Mouse (Mus musculus): Measurements from ENCODE around the gene Serpinc1.
"Not testable (repeated sequence)": the region's sequence is repeated elsewhere in the genome, so short reads cannot be mapped to it uniquely, and the experiment has no call there.

Serpinc1 gene

DNA sequence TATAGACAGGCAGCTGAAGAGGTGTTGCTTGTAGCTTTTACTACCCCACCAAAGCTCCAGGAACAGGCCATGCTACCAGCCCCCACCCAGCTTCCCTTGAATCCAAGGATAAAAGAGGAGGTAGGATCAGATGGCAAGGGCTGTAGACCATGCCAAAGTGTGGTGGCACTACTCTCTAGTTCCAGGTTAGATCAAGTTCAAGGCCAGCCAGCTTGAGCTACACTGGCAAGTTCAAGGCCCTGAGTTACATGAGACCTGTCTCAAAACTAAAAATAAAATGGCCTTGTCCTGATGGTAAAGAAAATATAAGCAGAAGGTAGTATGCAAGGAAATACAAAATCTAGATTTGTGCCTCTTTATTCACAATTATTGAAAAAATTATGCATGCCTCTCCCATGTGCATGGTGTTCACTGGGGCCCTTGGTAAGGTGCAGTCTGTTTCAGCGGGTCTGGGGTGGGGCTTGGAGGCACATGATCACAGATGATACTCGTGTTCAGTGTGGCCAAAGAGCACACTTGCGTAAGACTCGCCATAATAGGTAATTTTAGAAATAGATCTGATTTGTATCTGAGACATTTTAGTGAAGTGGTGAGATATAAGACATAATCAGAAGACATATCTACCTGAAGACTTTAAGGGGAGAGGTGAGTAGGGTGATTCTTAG, at the start of gene Serpinc1:
Serpinc1 (plus strand) TSS at position 515 of the 665 bp plus-strand sequence.
- DNase-seq (ENCODE audit: low spot score in 2 of 2), result no peak

- DNase-seq (ENCODE audit: low spot score in 2 of 2), result no peak
Observed at GRCm38 (mm10) chr1:160931320-160931719, 47.1 kb upstream of the Serpinc1 start.

GRCm38 (mm10) chr1:160933896-160934482, 44.4 kb upstream of the Serpinc1 start:
- DNase-seq (ENCODE audit: low spot score in 2 of 2), result no peak

GRCm38 (mm10) chr1:160935551-160935950, 42.8 kb upstream of the Serpinc1 start:
- no peak for DNase-seq (ENCODE audit: low spot score in 2 of 2)

DNA sequence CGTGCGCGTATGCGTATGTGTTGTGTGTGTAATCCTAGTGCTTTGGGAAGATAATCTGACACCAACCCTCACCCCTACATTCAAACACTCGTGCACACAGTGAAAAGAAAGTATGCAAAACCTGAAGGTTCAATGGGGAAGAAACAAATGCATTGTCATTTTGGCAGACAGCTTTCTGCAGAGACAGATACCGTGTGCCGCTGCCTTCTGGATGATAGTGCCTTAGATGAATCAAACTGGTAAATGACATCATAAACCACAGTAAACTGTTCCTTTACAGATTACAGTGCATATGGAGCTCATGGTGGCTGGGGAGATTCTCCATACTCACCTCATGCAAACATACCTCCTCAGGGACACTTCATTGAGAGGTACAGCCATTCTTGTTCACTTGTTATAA, 15.2 kb upstream of the Serpinc1 start:
- DNase-seq (ENCODE audit: low spot score in 2 of 2), result no peak

DNA sequence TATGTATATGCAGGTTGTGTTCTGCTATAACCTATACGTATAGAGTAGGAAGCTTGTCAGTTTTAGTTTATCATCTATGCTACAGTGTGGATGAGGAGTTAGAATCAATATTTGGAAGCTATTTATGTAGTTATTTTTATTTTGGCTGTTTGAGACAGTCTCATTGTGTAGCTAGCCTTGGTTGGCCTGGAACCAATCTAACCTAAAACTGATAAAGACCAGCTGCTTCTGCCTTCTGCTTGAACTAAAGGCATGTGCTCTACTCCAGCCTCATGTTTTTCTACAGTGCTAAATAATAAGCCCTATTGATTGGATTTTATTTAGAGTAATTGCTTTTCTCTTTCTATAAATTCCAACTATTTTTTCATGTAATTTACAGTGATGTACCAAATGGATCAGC, 11.1 kb upstream of the Serpinc1 start:
- no peak for DNase-seq (ENCODE audit: low spot score in 2 of 2)

- peak in 1 of 2 experiments; percentile 6 for DNase-seq (ENCODE audit: low spot score in 2 of 2)
Observed at GRCm38 (mm10) chr1:160968643-160969042, 9.7 kb upstream of the Serpinc1 start.

GRCm38 (mm10) chr1:160980021-160980420, 1.6 kb downstream of the Serpinc1 start:
- no peak for DNase-seq (ENCODE audit: low spot score in 2 of 2)

GRCm38 (mm10) chr1:160980537-160981234, 2.3 kb downstream of the Serpinc1 start:
- no peak for DNase-seq (ENCODE audit: low spot score in 2 of 2)

GRCm38 (mm10) chr1:160981337-160981736, 3.0 kb downstream of the Serpinc1 start:
- no peak for DNase-seq (ENCODE audit: low spot score in 2 of 2)

DNA sequence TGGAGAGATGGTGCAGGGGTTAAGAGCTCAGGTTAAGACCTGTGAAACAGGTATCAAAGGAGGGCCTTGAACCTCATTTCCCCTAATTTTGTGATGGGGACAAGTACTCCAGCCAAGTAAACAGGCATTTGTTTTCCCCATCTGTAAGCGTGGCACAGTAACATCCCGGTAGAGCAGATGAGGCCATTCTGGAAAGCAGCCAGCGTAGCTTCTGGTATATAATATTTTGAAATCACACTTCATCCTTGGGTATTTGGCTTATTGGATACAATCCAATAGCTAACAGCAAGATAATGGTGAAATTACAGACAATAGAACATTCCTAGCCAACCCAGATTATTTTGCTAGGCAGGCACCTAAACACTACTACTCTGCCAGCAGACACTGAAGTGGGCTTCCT, 4.5 kb downstream of the Serpinc1 start:
- DNase-seq (ENCODE audit: low spot score in 2 of 2), result no peak

DNA sequence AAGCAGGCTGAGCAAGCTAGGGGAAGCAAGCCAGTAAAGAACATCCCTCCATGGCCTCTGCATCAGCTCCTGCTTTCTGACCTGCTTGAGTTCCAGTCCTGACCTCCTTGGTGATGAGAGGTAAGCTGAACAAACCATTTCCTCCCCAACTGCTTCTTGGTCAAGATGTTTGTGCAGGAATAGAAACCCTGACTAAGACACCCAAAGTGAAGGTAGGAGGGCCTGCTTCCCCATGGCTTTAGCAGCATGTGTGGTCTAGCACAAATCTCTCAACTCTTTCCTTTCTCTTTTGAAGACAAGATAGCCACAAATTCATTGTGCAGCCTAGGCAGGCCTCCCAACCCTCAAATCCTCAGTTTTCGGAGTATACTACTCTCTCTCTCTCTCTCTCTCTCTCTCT, 6.3 kb downstream of the Serpinc1 start:
- not testable (repeated sequence) for DNase-seq (ENCODE audit: low spot score in 2 of 2)

DNA sequence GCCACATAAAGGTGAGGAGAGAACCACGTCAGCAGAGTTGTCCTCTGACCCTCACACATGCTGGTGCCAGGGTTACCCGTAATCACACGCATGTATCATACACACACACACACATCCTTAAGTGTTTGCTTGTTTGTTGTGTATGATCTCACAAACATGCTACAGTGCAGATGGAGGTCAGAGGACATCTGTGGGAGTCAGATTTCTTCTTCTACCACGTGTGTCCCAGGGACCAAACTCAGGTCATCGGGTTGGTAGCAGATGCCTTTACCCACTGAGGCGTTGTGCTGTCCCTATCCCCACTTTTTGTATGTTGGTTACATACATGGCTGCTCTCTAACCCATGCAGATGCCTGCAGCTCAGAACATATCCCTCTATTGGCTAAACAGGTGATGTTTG, 7.1 kb downstream of the Serpinc1 start:
- DNase-seq (ENCODE audit: low spot score in 2 of 2), result no peak

DNA sequence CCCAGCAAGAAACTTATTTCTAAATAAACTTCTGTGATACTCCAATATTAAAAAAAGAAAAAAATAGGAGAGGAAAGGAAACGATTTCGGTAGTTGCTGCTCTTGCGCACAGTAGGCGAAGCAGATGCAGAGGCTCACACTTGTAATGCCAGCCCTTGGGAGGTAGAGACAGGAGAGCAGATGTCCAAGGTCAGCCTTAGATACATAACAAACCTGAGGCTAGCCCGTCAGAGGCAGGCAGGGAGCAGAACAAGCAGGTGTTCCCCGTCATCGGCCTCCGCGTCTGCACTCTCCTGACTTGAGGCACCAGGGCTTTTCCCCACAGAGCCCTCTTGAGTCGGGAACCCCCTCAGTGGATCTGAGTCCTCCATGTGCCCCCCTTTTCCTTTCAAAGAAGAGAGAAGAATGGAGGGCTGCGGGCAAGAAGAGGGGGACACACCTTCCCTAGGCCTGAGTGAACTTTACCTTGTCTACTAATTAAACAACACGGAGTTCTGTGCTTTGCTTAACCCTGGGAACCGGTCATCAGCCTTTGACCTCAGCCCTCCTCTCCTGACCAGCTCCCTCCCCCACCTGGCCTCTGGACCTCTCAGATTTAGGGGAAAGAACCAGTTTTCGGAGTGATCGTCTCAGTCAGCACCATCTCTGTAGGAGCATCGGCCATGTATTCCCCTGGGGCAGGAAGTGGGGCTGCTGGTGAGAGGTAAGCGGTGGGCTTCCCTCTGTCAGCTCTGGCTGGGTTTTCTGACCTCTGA, 8.7 kb downstream of the Serpinc1 start:
- DNase-seq (ENCODE audit: low spot score in 2 of 2), result no peak

DNA sequence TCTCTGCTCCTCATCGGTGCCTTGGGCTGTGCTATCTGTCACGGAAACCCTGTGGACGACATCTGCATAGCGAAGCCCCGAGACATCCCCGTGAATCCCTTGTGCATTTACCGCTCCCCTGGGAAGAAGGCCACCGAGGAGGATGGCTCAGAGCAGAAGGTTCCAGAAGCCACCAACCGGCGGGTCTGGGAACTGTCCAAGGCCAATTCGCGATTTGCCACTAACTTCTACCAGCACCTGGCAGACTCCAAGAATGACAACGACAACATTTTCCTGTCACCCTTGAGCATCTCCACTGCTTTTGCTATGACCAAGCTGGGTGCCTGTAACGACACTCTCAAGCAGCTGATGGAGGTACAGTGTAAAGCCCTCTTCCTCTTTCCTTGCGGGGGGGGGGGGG, 11.0 kb downstream of the Serpinc1 start:
- DNase-seq (ENCODE audit: low spot score in 2 of 2), result no peak

GRCm38 (mm10) chr1:160993851-160994250, 15.5 kb downstream of the Serpinc1 start:
- DNase-seq (ENCODE audit: low spot score in 2 of 2), result no peak

DNA sequence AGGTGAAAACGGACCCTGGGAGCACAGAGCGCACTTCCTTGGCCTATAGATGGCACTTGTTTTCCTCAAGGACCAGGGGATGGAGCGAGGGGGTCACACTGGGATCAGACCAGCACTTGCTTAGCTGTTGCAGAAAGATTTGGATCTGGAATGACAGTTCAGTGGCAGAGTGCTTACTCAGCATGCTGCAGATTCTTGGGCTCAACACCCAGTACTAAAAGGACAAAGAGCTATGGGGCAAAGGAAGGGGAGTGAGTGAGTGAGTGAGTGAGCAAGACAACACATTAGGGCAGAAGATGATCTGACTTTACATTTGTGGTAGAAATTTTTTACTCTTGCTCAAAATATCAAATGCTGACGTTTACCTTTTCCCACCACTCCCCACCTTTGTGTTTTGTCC, 26.6 kb downstream of the Serpinc1 start:
- no peak for DNase-seq (ENCODE audit: low spot score in 2 of 2)

DNA sequence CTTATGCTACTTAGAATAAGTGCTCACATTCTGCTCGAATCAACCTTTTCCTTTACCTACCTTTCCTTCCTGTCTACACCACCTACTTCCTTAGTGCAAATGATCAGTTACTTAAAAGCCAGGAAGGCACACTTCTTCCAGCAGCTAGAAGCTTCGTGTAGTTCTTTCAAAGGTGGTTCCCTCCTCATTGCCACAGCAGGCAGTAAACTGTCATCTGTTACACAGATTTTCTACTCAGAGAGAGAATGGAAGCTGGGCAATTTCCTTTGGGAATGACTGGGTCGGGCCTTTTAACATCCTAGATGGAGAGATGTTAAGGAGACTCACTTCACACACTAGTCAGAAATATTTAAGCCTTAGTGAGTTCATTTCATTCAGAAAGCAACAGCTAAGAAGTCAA, 27.1 kb downstream of the Serpinc1 start:
- no peak for DNase-seq (ENCODE audit: low spot score in 2 of 2)

DNA sequence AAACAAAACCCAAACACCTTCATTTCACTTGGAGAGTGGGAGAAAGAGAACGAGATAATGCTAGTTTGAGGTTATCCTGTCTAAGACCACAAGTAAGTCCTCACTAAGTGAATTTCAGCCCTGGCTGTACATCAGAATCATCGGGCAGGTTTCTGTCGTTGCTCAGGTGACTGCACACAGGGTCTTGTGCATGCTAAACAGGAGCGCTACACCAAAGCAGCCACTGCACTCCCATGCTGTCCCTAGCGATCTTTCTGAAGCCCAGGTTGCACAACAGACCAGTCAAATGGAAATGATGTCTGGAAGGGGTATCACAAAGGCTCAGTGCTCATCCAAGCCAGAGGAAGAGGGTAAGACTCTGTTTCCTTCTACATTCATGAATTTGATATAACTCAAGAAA, 28.1 kb downstream of the Serpinc1 start:
- no peak for DNase-seq (ENCODE audit: low spot score in 2 of 2)

DNA sequence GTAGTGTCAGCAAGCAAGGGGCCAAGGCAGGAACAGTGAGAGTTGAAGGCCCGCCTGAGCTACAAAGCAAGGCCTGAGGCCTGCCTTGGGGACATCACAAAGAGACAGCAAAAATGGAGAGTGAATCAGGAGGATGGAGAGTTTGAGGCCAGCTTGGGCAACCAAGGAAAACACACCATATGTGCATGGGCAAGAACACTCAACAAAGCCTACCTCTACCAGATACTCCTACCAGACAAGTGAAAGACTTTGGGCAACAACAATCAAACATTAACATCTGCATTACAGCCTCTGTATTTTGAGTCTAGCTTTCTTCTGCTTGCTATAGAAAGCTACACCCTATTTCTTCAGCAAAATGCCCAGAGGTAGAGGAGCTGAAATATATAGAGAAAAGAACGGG, 29.7 kb downstream of the Serpinc1 start:
- no peak for DNase-seq (ENCODE audit: low spot score in 2 of 2)

DNA sequence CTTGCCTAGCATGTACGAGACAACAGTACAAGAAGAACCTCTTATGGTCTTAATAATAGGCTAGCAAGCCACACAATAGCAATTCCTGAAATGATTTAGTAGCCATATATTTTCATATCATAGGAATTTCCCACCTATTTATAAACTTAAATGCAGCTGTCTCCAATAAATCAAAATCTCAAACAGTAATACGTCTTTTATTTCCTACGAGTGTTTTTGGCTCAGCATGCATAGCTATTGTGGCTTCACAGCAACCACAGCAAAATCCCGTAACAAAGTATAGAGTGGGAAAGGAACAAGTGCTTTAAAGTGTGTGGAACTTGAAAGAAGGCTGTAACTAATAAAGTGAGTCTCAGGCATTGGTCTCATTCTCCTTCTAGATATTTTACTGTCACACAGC, 32.1 kb downstream of the Serpinc1 start:
- no peak for DNase-seq (ENCODE audit: low spot score in 2 of 2)

- no peak for DNase-seq (ENCODE audit: low spot score in 2 of 2)
Observed at GRCm38 (mm10) chr1:161016378-161016777, 38.0 kb downstream of the Serpinc1 start.

Data from frontal cortex, postnatal 36 days (tissue).